Comparison of ENCODE assay signal across 8 mouse cellular contexts in genomic region chr6:88898534-88899048, GRCm38 (mm10). TPM values are rescaled to one million over a fixed set of nuclear protein-coding genes. Genes with fewer than 3 reads are reported as not detected.
DNase-seq lines count a peak whose midpoint lies in the region; ATAC-seq lines count a peak whose summit lies in the region.

TSS of gene Mcm2 (minus strand) at chr6:88898780.

- no peaks in the 10 kb centered on the region for H3K9me3 ChIP-seq in hindbrain, embryonic 12.5 days (replicated peaks)

- peak within 1 kb of the TSS; percentile 55 for H3K4me3 ChIP-seq in hindbrain, embryonic 12.5 days

- under 1% methylated on average over 33 of the region's 33 CpGs for WGBS in hindbrain, embryonic 12.5 days

- ATAC-seq in hindbrain, embryonic 12.5 days (ENCODE audit: low FRiP score) = peak; percentile 81

- peak within 1 kb of the TSS; percentile 75 for H3K9ac ChIP-seq in hindbrain, embryonic 12.5 days

- peaks cover 21% of the 10 kb centered on the region for H3K36me3 ChIP-seq in hindbrain, embryonic 12.5 days

- peaks cover 38% of the 10 kb centered on the region for H3K4me1 ChIP-seq in hindbrain, embryonic 12.5 days

- peak; percentile 98 for DNase-seq in NIH3T3 (ENCODE audit: low read depth)
- peak; percentile 96 to 97 for DNase-seq in cerebellum, postnatal 10 days
- DNase-seq in frontal cortex, postnatal 10 days (ENCODE audit: low spot score in 2 of 2) = peak; percentile 89 to 92
- DNase-seq in layer of hippocampus, postnatal 14 days (ENCODE audit: low spot score in 2 of 2) = peak; percentile 89 to 92
- DNase-seq in lung, postnatal 14 days = peak; percentile 97
- peak; percentile 90 for DNase-seq in retina, adult 2 months (ENCODE audit: low read depth, low spot score)
- DNase-seq in thymus, postnatal 36 days = peak; percentile 97 to 99

- H3K27me3 ChIP-seq in hindbrain, embryonic 12.5 days = no peaks in the 10 kb centered on the region

- peak within 1 kb of the TSS; percentile 80 for H3K27ac ChIP-seq in hindbrain, embryonic 12.5 days

- peak within 1 kb of the TSS; percentile 84 for H3K4me2 ChIP-seq in hindbrain, embryonic 12.5 days (replicated peaks)

RNA-seq across cellular contexts. Expression of gene Mcm2, which starts in this region (rescaled TPM):
- 119 and 130 TPM in 2 replicates for polyA plus RNA-seq in hindbrain, embryonic 12.5 days (2016; fragmentation: Nextera tagmentation; extraction: Ambion mirVana)
- 1 to 10 TPM; 5.4 to 7.8 TPM for total RNA-seq in layer of hippocampus, postnatal 14 days (2021)

Comparison
In these comparisons a context has a peak if more than half of its experiments do, and no peak if none do; other contexts are left out.
1. Peak in every context shown above with its lines: DNase-seq, ATAC-seq, H3K4me3 ChIP-seq and H3K27ac ChIP-seq.